Mouse (Mus musculus) layer of hippocampus, adult 18-20 months (tissue): ENCODE measurements around the gene Rhbdl3. TPM values are rescaled to one million over a fixed set of nuclear protein-coding genes. Genes with fewer than 3 reads are reported as not detected.
A peak's percentile ranks its signal among the peaks of the same experiment; 100 is the strongest.
"Not testable (repeated sequence)": the region's sequence is repeated elsewhere in the genome, so short reads cannot be mapped to it uniquely, and the experiment has no call there.

ENCODE experiments used
- DNase-seq, 2 experiments: peaks; one replicate each; pipeline ENCODE4 v3.0.0; 2022; ENCODE audit warnings: low spot score in 2 of 2
- total RNA-seq, 2 experiments: library from RNA; stranded (reverse); gene quantifications; 2 replicates each; pipeline ENCODE4 v1.2.3; 2021

Rhbdl3 gene
- total RNA-seq, 2 experiments from 2014 or later = 29.7 to 29.8 TPM

DNA sequence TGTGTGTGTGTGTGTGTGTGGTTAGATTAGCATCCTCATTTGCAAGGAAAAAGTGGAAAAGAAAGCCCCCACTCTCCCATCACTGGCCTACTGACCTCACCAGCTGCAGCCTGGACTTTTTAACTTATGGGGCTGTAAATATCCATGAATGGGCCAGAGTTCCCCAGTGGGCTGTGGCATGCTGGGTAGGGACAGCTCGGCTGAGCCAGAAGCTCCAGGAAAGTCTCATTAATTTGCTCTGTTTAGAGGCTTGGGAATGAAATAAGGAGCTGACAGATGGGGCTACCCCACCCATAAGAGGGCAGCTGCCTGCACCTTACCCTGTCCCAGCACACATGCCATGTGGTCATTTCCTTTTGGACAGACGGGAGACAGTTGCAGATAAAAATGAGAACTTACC lies 11.3 kb downstream of the Rhbdl3 start:
- DNase-seq = no peak

DNA sequence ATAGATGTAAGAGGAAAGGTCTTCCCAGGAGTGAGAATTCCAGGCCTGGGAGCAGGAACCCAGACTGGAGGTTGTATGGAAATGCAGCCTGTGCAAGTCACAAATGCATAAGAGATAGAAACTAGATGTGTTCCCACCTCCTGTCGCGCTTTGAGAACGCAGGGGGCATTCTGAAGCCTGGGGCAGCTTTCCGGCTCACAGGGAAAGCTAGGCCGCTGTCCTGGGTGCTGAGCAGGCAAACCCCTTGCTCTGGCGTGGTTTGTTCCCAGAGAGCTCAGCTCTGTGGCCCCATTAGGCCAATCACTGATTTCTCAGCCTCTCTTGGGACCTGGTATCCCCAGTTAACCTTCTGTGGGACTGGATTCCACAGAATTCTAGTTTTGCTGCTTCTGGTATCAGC lies 11.9 kb downstream of the Rhbdl3 start:
- DNase-seq = no peak

DNA sequence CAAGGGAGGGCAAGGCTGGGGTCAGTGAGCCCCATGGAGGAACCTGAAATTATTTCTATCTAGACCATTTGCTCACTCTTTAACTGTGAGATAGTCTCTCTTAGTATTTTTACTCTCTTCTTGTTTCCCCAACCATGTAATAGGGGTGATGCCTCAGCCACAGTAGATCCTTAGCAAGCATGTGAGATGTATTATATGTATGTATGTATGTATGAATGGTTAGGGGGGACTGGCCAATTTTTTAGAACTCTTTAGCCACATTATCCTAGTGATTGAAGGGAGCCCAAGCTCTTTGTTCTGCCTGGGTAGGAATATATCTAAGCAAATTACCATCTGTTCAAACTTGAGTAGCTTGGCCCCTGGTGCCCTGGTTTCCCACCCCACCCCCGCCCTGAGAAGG lies 12.8 kb downstream of the Rhbdl3 start:
- DNase-seq = no peak

DNA sequence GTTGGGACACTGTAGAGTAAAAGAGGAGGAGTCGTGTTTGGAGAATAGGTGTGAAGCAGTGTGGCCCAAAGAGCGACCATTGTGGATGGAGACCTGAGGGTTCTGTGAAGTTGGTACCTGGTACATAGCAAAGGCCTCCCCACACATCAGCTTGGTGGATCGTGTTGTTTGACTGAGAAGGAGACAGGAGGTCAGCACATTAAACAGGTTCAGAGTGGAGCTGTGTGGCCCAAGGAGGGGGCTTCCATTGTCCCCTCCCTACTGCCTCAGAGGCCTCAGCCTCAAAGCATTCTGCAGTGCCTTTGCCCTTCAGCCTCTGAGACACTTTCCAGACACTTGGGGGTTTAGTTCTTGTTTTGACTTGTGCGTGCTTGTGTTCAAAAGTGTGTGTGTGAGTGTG lies 13.2 kb downstream of the Rhbdl3 start:
- DNase-seq = no peak

DNA sequence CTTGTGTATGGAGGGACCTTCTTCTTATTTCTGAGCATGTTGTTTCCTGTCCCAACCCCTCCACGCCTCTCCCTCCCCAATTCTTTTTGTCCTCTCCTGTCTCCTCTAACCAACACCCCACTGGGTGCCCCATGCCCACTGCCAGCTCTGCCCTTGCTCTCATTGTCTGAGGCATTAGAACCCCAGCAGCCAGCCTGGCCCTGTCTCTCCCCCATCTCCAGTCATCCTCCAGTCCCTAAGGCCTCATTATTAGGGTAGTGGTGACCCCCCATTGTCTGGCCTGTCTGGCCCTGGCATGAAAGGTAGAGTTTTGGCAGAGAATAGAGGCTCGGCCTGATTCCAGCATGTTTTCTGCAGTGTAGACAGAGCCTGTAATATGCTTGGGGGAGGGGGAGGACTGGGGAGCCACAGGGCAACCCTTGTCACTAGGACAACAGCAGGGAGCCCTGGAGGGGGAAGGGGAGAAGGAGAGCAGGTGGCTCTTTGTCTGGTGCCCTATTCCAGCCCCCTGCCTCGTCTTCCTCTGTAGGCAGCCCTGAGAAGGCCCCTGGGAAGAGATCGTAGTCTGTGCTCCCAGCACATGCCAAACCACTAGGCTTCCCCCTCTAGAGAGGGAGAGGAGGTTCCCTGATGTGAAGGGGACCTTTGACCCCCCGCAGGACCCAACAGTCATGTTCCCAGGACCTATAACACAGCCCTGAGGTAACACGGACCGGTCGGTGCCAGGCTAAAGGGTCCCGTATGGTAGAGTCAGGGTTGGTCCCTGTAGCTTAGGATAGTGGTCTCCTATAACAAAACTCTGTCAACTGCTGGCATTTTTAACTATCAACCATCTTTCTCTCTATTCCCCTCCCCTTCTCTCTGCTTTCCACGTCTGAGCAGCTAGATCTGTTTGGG lies 15.3 kb downstream of the Rhbdl3 start:
- no peak for DNase-seq

DNA sequence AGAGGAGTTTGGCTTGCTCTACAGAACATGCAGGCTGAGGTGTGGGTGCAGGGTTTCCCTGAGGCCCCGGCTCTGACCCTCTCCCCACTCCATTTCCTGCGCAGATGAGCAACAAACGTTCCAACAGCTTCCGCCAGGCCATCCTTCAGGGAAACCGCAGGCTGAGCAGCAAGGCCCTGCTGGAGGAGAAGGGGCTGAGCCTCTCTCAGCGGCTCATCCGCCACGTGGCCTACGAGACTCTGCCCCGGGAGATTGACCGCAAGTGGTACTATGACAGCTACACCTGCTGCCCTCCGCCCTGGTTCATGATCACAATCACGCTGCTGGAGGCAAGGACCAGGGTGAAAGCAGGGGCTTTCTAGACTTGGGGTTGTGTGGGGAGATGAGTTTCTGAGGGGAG lies 22.5 kb downstream of the Rhbdl3 start:
- DNase-seq = no peak

DNA sequence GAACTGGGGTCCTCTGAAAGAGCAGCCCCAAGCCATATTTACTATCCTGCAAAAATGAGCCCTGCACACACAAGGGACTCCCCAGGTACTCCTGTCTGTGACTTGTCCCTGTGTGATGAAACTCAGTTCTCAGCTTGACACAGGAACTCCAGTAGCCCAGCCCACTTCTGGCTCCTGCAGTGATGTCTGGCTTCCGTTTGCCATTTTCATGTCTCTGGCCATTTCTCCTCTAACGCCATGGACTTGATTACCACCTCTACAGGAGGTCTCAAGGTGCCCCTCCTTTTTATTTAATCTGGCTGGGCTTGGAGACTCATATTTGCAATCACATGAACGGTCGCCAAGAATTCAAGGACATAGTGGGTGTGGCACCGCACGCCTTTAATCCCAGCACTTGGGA lies 23.9 kb downstream of the Rhbdl3 start:
- DNase-seq = no peak

DNA sequence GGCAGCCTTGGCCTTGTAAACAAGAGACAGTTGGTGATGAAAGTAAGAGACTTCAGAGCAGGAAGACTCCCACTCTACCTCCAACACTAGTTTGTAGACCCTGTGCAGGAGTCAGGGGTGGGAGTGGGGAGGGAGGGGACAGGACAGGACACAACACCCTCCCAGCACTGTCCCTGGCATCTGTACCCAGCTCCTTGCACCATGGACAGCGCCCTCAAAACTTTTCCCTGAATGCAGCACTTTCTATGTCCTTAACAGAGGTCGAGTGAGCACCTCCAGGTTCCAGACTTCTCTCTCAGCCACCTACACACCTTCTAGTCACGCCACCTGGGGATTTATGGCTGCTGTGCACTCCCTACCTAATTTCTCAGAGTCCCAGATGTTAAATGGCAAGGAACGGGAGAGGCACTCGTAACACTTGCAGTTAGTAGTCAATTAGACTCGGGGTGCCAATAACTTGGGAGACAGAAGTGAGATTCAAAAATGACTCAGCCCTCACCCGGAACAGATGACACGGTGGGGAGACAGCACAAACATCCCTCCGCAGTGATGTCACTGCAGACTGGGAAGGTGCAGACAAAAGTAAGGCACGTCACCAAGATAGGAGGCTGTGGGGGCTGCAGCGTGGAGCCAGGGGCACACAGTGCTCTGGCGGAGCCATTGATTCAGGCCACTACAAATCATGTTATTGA lies 32.1 kb downstream of the Rhbdl3 start:
- DNase-seq = no peak

DNA sequence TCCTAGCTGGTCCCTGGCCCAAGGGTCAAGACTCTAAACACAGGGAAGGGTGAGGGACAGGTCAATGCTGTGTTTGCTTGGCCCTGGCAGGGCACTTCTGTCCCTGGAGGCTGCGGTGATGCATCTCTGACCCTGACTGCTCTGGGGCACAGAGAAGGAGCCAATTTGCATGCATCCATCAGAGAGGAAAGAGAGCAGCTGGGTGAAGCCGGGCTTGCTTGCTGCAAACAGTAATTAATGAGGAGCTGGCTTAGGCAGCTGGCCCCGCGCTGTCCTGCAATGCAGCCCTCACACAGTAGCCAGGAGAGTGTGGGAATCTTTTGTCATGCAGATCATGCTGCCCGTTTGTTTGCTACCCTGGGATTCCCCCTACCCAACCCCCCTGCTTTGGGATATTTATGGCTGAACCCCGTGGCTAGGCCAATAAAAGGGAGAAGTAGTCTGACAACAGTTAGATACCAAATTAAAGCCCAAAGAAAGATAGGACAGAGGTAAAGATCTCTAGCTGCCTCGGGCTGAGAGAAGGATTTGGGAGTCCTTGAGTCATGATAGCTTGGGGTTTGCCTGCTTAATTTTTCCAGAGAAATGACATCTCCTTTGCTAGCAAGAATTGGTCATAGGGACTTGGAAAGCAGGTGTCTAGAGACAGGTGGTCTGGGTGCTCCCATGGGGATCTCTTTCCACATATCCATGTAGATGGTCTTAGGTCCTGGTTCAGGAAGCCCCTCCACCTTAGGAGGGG lies 35.1 kb downstream of the Rhbdl3 start:
- no peak for DNase-seq

DNA sequence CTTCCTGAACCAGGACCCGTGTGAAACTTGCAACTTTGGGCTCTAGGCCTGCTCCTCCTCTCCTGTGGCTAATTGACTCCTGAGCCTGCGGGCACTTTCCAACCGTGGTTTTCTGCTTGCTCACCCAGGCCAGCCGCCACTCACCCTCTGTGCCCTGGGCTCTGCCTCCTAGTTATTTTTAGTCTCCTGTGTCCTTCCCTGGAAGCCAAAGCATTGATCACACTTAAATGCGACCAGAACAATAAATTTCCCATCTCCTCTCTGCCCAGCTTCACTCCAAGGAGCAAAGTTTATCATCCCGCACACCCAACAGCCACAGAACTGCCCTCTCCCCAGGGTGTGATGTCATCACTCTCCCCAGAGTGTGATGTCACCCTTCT lies 35.6 kb downstream of the Rhbdl3 start:
- DNase-seq = no peak

DNA sequence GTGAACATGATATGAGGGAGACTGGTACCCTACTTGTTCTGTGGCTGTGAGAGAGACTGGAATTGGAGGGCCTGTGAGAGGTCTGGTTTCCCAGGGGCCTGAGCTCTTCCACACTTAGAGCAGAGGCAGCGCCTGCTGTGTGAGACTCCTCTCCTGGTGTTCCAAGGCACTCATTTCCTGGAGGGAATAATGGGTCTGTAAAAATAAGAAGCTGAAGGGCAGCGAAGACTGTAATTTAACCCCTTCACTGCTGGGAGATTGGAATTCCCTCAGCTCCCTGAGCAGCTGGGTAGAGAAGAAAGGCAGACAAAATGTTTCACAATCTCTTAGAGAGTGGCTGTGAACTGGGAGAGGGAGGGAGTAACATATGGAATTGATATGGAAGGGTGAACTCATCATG lies 41.8 kb downstream of the Rhbdl3 start:
- no peak for DNase-seq

DNA sequence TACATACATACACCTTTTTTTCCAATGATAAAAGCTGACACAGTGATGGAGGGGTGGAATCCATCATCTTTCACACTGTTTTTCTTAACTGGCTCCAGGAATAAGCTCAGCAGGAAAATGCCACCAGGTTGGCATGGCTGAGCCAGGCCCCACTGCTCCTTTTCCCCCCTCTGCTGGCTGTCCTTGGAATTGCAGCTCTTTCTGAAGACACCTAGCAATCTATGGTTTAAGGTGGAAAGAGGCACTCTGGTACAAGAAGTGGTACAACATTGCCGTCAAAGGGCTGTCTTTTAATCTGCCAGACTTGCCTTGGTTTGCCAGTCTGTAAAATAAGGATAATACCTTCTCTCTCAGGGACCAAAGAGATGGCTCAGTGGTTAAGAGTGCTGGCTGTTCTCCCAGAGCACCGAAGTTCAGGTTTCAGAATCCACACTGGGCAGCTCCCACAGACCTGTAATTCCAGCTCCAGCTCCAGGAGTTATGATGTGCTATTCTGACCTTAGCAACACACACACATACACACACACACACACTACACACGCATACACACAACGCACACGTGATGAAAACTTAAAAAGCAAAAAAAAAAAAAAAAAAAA lies 51.2 kb downstream of the Rhbdl3 start:
- peak; percentile 66 to 85 for DNase-seq

DNA sequence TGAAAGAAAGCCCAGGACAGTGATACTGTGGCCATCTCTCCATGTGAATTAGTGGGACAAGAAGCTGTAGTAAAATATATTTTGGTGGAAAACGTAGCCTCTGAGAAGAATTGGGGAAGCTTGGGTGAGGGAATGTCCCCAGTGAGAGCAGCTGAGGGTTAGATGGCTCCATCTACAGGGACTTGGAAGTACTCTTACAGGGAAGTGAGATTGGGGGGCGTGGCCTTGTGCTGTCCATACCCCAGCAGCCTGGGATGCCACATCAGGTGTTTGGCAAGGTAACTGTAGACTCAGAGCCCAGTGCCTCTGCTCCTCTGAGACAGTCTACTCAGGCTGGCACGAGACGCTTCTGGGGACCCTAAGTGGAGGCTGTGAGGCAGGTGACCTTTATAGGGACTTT lies 54.1 kb downstream of the Rhbdl3 start:
- DNase-seq = no peak

DNA sequence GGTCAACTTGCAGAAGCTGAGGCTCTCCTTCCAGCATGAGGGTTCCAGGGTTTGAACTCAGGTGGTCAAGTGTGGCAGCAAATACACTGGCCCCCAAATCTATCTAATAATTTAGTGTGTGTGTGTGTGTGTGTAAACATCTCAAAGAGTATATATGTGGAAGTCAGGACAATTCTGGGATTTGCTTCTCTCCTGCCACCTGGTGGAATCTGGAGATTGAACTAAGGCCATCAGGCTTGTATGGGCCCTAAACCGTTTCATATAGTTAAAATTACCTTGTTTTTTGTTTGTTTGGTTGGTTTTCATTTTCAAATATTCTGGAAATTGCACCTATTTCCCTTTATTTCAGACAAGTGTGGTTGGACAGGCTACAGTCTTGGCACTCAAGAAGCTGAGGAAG lies 68.2 kb downstream of the Rhbdl3 start:
- DNase-seq = no peak

DNA sequence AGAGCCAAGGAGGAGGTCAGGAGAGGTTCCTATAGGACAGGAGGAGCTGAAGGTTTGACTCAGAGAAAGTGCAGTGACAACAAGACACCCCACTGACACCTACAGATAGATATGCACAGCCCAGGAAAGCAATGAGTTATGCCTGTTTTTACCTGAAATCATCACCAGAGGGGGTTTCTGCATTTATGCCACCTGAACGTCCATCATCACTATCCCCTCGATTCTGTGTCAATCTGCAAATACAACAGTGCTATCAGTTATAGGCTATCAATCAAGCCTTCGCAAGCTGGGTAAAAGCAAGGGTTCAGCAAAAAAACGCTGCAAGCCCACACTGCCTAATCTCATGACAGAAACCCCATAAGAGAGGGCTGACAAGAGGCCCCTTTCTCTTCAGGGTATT lies 75.9 kb downstream of the Rhbdl3 start:
- DNase-seq = no peak

DNA sequence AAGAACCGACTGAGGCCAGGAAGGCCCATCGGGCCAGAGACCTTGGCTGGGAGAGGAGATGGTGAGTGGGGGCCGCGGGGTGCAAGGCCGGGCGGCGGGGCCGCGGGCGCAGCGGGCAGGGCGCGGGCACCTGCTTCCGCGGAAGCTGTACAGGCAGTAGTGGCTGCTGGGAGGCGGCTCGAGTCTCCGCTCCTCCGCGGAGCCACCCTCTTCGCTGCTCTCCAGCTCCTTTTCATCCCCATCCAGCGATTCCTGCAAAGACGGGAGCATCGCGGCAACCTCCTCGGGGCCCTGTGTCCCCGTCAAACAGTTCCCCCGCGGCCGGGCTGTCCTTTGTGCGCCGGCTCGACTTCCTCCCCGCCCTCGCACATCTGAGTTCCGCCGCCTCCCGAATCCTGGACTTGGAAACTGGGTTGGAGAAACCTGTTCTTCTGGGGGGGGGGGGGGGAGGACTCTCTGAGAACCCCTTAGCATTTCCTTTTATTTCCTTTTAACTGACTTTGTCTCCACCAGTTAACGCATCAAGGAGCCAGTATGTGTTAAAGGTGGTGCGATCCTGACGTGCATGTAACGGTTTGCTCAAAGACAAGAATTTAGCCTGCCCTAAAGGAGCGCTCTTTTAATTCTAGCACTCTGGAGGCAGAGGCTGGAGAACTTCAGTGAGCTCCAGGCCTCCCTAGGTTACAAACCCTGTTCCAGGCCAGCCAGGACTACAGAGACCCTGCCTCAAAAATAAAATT lies 77.2 kb downstream of the Rhbdl3 start, which contains the start of gene 5730455P16Rik:
5730455P16Rik (minus strand) TSS at position 323 of the 740 bp plus-strand sequence.
- DNase-seq = peak; percentile 77 to 88

DNA sequence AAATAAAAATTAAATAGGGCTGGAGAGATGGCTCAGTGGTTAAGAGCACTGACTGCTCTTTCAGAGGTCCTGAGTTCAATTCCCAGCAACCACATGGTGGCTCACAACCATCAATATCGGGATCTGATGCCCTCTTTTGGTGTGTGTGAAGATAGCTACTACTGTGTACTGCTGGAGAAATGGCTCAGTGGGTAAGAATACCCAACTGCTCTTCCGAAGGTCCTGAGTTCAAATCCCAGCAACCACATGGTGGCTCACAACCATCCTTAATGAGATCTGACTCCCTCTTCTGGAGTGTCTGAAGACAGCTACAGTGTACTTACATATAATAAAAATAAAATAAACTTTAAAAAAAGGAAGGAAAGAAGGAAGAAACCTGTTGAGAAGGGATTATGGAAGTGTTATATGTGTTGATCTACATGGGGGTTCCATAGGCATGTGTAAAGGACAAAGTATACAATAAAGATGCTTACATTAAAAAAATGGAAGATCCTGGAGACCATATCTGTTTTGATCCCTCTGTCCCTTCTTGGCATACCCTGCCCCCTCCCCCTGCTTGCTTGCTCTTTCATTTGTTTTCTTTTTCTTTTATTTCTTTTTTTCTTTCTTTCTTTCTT lies 77.8 kb downstream of the Rhbdl3 start:
- DNase-seq = not testable (repeated sequence)

DNA sequence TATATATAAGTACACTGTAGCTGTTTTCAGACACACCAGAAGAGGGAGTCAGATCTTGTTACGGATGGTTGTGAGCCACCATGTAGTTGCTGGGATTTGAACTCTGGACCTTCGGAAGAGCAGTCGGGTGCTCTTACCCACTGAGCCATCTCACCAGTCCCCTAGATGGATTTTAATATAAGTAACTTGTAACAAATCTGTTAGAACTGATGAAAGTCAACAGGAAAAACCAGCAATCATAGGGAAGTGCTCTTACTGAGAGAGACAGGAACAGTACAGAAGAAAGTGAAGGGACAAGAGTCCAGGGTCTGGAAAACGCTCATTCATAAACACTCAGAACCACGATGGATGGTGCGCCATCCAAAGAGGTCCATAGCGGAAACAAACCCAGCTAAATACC lies 78.5 kb downstream of the Rhbdl3 start:
- DNase-seq = not testable (repeated sequence)

DNA sequence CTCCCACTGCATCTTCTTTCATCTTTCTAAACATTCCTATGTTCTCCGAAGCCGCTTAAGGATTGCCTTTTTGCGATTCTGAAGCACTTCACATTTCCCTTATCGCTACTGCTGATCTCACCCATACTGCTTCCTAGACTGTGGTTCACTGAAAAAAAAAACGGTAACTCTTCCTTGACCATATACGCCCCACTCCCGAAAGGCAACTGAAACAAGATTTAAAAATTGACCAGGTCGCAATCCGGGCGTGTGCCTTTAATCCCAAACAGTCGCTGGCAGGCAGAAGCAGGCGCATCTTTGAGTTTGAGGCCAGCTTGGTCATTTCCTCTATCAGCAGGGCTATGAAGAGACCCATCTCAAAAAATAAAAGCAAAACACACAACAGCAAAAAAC lies 81.9 kb downstream of the Rhbdl3 start:
- no peak for DNase-seq

DNA sequence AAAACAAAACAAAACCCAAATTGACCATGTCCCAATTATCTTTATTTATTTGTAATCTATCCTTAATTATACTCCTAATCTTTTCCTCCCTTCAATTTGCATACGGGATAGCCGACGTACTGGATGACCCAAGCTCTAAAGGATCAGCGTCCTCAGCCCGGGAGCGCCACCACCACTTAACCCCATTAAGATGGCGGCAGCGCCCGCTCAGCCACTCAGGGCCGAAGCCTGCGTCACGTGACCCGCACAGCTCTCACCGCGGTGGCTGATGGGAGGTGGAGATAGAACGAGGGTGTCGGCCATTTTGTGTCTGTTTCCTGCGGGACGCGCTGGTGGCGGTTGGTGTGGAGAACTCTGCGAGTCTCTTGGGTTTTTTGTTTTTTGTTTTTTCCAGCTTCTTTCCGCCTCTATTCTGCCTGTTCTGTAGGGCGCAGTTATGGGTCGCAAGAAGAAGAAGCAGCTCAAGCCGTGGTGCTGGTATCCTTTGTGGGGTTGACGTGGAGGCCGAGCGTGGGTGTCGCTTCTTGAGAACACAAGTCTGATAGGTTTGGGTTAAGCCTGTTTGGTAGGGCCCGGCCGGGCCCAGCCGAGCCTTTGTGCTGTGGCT lies 82.4 kb downstream of the Rhbdl3 start, which contains the start of gene Zfp207:
Zfp207 (plus strand) TSS at position 261 of the 607 bp plus-strand sequence.
- peak; percentile 96 to 99 for DNase-seq
